Mouse (Mus musculus) cerebellum, postnatal 36 days (tissue): ENCODE results near the gene Lrrfip2.
A peak's percentile ranks its signal among the peaks of the same experiment; 100 is the strongest.

ENCODE experiments used
- DNase-seq, 2 experiments: peaks; one replicate each; pipeline ENCODE4 v3.0.0; 2021 to 2022; ENCODE audit warnings: mixed read lengths in 2 of 2

Lrrfip2 gene

DNA sequence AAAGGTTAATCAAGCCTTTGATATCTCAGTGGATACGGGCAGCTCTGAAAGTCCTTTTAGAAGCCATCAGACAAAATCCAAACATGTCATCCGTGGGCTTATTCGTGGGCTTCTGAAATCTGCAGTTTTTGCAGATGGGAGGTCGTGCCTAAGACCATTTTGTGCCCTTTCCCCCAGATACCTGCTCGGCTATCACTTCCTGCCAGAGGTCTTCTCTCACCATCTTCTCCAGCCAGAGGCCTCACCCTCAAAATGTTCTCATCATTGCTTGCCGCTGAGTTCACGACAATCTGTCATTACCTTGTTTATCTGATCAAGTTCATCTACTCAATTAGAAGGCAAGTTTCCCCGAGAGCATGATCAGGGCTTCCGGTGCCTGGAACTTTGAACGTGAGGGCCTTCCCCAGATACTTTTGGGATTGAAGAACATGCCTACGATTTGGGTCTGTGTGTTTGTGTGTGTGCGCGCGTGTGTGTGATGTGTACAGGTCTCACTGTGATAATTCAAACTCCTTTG is at the start of gene Lrrfip2:
TSS of gene Lrrfip2 (plus strand) at position 467 of the 517 bp plus-strand sequence.
- DNase-seq, result peak in 1 of 2 experiments; percentile 7

GRCm38 (mm10) chr9:111070546-111070961 is 46.8 kb upstream of the Lrrfip2 start:
- DNase-seq, result no peak

- peak in 1 of 2 experiments; percentile 7 for DNase-seq
Observed at GRCm38 (mm10) chr9:111072175-111072574, 45.2 kb upstream of the Lrrfip2 start.

DNA sequence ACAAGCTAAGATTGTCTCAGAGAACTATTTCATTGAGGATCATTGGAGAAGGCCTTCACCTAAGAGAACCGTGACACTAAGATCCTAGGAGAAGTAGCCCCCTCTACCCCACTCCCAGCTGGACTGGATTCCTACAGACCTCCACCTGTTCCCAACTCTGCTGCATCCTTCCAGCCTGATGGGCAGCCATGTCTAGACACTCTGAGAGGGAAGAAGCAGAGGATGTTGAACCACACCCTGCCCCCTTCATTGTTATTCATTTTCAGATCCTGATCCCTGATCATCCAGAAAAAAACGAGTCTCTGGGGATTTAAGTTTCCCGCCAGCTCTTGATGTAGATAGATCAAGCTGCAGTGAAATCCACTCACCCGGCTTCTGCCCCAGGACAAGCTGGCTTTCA is 44.4 kb upstream of the Lrrfip2 start:
- DNase-seq, result no peak

GRCm38 (mm10) chr9:111077745-111078144 is 39.6 kb upstream of the Lrrfip2 start:
- peak; percentile 11 to 14 for DNase-seq

GRCm38 (mm10) chr9:111080801-111081200 is 36.6 kb upstream of the Lrrfip2 start:
- DNase-seq, result no peak

DNA sequence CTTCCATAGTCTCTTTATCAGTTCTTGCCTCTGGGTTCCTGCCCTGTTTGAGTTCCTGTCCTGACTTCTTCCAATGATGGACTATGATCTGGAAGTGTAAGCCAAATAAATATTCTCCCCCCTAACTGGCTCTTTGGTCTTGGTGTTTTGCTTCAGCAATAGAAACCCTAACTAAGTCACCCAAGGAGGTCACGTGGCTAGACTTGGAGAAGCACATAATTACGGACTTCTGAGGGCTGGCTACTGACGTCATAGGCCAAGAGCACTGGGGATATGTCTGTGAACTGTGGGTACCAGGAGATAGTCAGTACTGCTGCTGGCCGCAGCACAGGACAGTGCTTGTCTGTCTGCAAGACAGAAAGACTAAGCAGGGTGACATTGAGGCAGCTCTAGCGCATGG is 35.6 kb upstream of the Lrrfip2 start:
- no peak for DNase-seq

DNA sequence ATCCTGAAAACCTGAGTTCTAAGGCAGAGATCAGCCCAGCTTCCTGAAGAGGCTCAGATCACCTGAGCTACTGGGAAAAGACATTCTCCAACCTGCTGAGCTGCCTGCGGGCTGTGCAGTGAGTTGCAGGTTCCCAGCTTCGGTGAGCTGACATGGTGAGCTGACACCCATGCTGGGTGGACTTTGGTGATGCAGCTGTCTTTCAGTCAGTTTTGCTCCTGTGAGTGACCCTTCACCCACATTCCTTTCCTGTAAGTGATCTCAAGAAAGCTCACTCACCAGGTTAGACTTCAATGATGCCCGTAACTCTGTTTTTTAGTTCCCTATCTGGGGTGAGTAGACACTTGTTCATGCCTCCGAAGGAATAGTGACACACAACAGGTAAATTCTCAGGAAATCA is 32.1 kb upstream of the Lrrfip2 start:
- DNase-seq, result no peak

DNA sequence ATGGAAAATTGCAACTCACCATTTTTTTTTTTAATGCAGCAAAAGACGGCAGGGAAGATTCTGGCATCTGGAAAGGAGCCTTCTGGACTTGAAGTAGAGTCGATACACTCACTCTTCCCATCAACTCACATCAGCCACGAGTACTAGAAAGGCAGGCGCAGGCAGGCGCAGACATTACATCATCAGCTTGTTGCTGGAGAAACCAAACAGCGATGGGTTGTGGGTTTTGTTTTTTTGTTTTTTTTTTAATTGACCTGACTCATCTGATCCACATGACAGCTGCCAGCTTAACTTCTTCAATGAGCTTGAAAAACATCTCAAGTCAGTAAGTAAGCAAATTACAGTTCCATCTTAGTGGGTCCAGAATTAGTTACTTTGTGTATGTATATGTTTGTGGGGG is 31.3 kb upstream of the Lrrfip2 start:
- DNase-seq, result no peak

GRCm38 (mm10) chr9:111086995-111087606 is 30.3 kb upstream of the Lrrfip2 start:
- DNase-seq, result no peak

DNA sequence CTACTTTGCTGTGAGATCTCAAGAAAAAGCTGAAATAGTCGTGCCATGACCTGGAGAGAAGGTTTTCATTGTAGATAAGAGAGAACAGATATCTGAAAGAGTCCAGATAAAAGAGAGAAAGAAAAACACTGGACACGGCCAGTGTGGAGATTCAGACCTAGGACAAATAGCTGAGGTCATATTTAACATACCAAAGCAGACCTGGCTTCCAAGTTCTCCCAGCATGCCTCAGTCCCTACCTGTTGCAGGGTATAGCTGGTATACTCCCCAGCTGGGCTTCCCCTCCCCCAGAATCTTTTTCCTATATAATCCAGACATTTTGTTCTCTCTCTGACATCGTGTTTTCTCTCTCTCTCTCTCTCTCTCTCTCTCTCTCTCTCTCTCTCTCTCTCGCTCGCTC is 29.4 kb upstream of the Lrrfip2 start:
- DNase-seq, result no peak

- no peak for DNase-seq
Observed at GRCm38 (mm10) chr9:111088886-111089285, 28.5 kb upstream of the Lrrfip2 start.

DNA sequence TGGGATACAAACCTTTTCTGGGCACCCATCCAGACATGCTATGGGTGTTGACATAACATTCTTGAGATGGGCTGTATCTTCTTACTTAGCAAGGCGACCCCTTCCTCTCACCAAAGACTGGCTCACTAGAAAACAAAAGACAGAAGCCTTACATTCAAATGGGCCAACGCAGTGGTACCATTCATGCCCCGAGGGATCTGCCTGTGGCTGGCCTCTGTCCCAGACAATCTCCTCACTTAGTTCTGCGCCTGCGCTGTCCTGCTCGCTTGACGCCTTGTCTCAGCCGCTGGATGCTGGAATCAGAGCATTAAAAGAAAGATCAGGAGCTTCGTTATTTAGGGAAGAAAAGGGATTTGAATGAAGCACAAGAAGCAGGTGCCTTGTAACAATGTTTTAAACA is 24.7 kb upstream of the Lrrfip2 start:
- DNase-seq, result peak; percentile 17 to 28

DNA sequence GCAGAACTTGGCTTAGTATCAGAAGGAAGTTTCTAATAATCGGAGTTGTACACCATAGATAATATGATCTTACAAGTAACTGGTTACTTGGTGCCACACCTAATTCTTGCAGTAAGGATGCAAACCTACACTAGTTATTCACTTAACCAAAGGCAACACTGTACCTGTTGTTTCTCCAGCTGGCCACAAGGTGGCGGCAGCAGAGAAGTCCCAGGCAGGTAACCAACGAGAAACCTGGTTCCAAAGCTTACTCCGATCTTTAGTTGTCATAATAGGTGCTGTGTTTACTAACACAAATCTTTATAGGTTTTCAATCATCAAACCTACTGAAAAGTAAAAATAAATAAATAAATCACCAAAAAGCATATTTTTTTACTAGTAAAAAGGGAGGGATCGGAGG is 24.3 kb upstream of the Lrrfip2 start:
- DNase-seq, result peak; percentile 62 to 70

- DNase-seq, result no peak
Observed at GRCm38 (mm10) chr9:111094626-111095025, 22.8 kb upstream of the Lrrfip2 start.

DNA sequence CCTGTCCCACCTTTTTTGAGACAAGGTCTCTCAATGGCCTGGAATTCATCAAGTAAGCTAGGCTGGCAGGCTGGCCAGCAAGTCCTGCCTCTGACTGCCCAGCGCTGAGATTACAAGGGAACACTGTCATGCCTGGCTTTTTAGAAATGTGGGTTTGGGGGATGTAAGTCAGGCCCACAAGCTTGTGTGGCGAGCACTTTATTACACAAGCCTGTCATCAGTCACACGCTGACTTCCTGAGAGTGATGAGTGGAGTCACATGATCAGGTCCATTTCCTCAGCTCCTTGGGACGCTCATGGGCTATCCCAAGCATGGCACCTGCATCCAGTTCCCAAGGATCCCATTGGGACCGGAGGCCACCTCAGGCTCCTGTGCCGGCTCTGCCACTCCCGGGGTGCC is 21.7 kb upstream of the Lrrfip2 start:
- no peak for DNase-seq

- no peak for DNase-seq
Observed at GRCm38 (mm10) chr9:111096419-111097326, 20.7 kb upstream of the Lrrfip2 start.

- DNase-seq, result no peak
Observed at GRCm38 (mm10) chr9:111097543-111097942, 19.8 kb upstream of the Lrrfip2 start.

GRCm38 (mm10) chr9:111100406-111100805 is 17.0 kb upstream of the Lrrfip2 start:
- DNase-seq, result no peak

DNA sequence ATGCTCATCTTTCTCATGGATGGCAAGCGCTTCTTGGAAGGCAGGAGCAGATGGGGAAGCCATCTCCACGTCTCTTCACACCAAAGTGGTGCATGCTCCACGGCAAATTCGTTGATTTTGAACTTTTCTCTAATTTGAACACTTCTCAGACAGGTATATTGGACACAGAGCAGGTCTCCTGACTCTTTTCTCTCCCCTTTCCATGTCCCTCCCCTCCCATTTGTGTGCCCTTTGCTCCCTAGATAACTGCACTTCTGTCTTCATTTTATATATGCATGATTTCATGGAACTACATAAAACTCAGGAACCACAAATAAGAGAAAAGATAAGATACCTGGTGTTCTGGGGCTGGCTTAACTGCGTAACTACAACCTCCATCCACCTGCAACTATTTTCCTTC is 14.1 kb upstream of the Lrrfip2 start:
- DNase-seq, result no peak

GRCm38 (mm10) chr9:111103893-111104292 is 13.5 kb upstream of the Lrrfip2 start:
- no peak for DNase-seq

- DNase-seq, result no peak
Observed at GRCm38 (mm10) chr9:111107863-111108262, 9.5 kb upstream of the Lrrfip2 start.

GRCm38 (mm10) chr9:111117794-111118251 is 431 bp downstream of the Lrrfip2 start:
- peak; percentile 86 to 91 for DNase-seq
